Mouse (Mus musculus): ENCODE results near the gene Nxf2.
A peak's percentile ranks its signal among the peaks of the same experiment; 100 is the strongest.

GRCm38 (mm10) chrX:135008720-135009470 is 44.3 kb upstream of the Nxf2 start, which contains the start of gene Zmat1:
- TF ChIP-seq CTCF (IDR thresholded peaks at IDR 0.05; ENCODE audit: borderline replicate concordance, insufficient read depth, low read length) (no peak), POLR2A (IDR thresholded peaks at IDR 0.05; ENCODE audit: low read depth, low read length) (peak; percentile 51)

All from embryonic fibroblast, embryonic 13.5 days (primary cell).